Mouse (Mus musculus): ENCODE measurements around the gene Zmynd12.

Zmynd12 gene

GRCm38 (mm10) chr4:119422294-119422964 lies at the start of gene Zmynd12, which contains the start of gene Ppcs:
TSS of gene Zmynd12 (plus strand) at chr4:119422814.
TSS of gene Ppcs (minus strand) at chr4:119422420.
- H3K27me3 ChIP-seq (ENCODE audit: control insufficient read depth, insufficient read depth, low read length, poor library complexity, severe bottlenecking): no peaks in the 10 kb centered on the region
- H3K36me3 ChIP-seq (ENCODE audit: control insufficient read depth, insufficient read depth, low read length, poor library complexity, severe bottlenecking): peaks cover 1% of the 10 kb centered on the region; the same call in 1 of the 2 replicates
- peak; percentile 92 for DNase-seq (ENCODE audit: low read depth, low spot score)

- no peaks in the 10 kb centered on the region; the same call in 1 of the 2 replicates for H3K27me3 ChIP-seq (ENCODE audit: control insufficient read depth, insufficient read depth, low read length, poor library complexity, severe bottlenecking)
- no peaks in the 10 kb centered on the region for H3K36me3 ChIP-seq (ENCODE audit: control insufficient read depth, insufficient read depth, low read length, poor library complexity, severe bottlenecking)
- DNase-seq (ENCODE audit: low read depth, low spot score): no peak
Measured at GRCm38 (mm10) chr4:119381471-119382190, 41.0 kb upstream of the Zmynd12 start.

DNA sequence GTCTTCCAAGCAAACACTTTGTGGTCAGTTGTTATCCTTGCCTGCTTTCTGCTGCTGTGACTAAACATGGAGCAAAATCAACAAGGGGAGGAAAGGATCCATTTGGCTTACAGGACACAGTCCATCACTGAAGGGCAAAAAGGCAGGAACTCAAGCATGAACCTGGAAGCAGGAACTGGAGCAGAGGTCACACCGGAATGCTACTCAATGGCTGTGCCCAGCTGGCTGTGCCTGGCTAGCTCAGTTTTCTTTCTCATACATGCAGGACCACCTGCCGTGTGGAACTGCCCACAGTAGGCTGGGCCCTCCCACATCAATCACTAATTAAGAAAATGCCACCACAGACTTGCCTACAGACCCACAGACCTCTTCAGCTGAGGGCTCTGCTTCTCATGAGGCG lies 33.4 kb upstream of the Zmynd12 start:
- DNase-seq (ENCODE audit: low read depth, low spot score): no peak
- Histone ChIP-seq H3K36me3 (ENCODE audit: control insufficient read depth, insufficient read depth, low read length, poor library complexity, severe bottlenecking) (no peaks in the 10 kb centered on the region), H3K27me3 (ENCODE audit: control insufficient read depth, insufficient read depth, low read length, poor library complexity, severe bottlenecking) (no peaks in the 10 kb centered on the region; the same call in 1 of the 2 replicates)

GRCm38 (mm10) chr4:119390369-119390768 lies 32.2 kb upstream of the Zmynd12 start:
- DNase-seq (ENCODE audit: low read depth, low spot score): peak; percentile 33
- no peaks in the 10 kb centered on the region for H3K27me3 ChIP-seq (ENCODE audit: control insufficient read depth, insufficient read depth, low read length, poor library complexity, severe bottlenecking)
- H3K36me3 ChIP-seq (ENCODE audit: control insufficient read depth, insufficient read depth, low read length, poor library complexity, severe bottlenecking): no peaks in the 10 kb centered on the region

DNA sequence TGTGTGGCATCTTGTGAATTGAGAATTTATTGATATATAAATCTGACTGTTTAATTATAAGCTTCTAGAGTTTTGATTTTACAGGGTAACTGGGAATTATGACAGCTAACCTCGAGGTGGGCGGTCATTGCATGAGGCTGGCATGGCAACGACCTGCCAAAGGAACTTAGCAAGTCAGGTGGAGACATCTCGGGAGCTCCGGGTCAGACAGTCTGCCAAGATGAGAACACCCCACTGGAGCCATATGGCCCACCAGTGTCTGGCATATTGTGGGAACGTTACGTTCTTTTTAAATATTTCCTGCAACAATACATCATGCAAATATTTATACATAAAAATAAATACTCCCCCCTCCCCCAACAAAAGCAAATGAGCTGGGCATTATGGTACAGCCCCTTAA lies 23.9 kb upstream of the Zmynd12 start:
- DNase-seq (ENCODE audit: low read depth, low spot score): no peak
- no peaks in the 10 kb centered on the region for H3K27me3 ChIP-seq (ENCODE audit: control insufficient read depth, insufficient read depth, low read length, poor library complexity, severe bottlenecking)
- H3K36me3 ChIP-seq (ENCODE audit: control insufficient read depth, insufficient read depth, low read length, poor library complexity, severe bottlenecking): no peaks in the 10 kb centered on the region

GRCm38 (mm10) chr4:119400896-119401295 lies 21.7 kb upstream of the Zmynd12 start:
- H3K36me3 ChIP-seq (ENCODE audit: control insufficient read depth, insufficient read depth, low read length, poor library complexity, severe bottlenecking): no peaks in the 10 kb centered on the region
- DNase-seq (ENCODE audit: low read depth, low spot score): no peak
- H3K27me3 ChIP-seq (ENCODE audit: control insufficient read depth, insufficient read depth, low read length, poor library complexity, severe bottlenecking): no peaks in the 10 kb centered on the region

GRCm38 (mm10) chr4:119403431-119403830 lies 19.2 kb upstream of the Zmynd12 start:
- Histone ChIP-seq H3K27me3 (ENCODE audit: control insufficient read depth, insufficient read depth, low read length, poor library complexity, severe bottlenecking) (no peaks in the 10 kb centered on the region), H3K36me3 (ENCODE audit: control insufficient read depth, insufficient read depth, low read length, poor library complexity, severe bottlenecking) (no peaks in the 10 kb centered on the region)
- no peak for DNase-seq (ENCODE audit: low read depth, low spot score)

DNA sequence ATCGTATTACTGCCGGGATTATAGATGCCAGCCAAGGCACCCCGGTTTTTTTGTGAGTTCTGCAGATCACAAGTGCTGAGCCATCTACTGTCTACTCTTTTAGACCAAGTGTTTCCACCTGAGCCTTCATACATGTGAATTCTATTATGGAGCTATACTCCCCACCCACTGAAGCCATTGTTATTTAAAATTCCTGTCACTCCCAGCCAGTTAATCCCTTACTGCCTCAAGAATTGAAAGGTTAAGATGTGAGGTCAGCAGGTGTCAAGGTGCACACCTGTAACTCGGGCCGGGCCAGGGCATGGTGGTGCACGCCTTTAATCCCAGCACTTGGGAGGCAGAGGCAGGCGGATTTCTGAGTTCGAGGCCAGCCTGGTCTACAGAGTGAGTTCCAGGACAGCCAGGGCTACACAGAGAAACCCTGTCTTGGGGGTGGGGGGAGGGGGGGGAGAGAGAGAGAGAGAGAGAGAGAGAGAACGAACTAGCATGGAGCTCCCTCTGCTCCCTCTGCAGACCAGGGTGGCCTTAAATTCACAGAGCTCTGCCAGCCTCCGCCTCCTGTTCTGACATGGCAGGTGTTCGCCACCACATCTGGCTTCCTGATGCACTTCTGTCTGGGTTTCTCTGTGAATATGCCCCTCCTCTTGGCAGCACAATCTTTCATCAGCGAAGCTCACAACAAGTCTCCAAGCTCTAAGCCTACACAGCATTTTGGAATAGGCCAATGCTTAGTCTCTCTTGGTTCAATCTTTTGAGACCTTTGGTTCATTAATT lies 10.6 kb upstream of the Zmynd12 start:
- no peak for DNase-seq (ENCODE audit: low read depth, low spot score)
- H3K27me3 ChIP-seq (ENCODE audit: control insufficient read depth, insufficient read depth, low read length, poor library complexity, severe bottlenecking): no peaks in the 10 kb centered on the region
- no peaks in the 10 kb centered on the region for H3K36me3 ChIP-seq (ENCODE audit: control insufficient read depth, insufficient read depth, low read length, poor library complexity, severe bottlenecking)

GRCm38 (mm10) chr4:119412791-119413190 lies 9.8 kb upstream of the Zmynd12 start:
- no peak for DNase-seq (ENCODE audit: low read depth, low spot score)
- Histone ChIP-seq H3K27me3 (ENCODE audit: control insufficient read depth, insufficient read depth, low read length, poor library complexity, severe bottlenecking) (no peaks in the 10 kb centered on the region), H3K36me3 (ENCODE audit: control insufficient read depth, insufficient read depth, low read length, poor library complexity, severe bottlenecking) (no peaks in the 10 kb centered on the region)

- DNase-seq (ENCODE audit: low read depth, low spot score): peak; percentile 80
- no peaks in the 10 kb centered on the region for H3K27me3 ChIP-seq (ENCODE audit: control insufficient read depth, insufficient read depth, low read length, poor library complexity, severe bottlenecking)
- peaks cover 1% of the 10 kb centered on the region; the same call in 1 of the 2 replicates for H3K36me3 ChIP-seq (ENCODE audit: control insufficient read depth, insufficient read depth, low read length, poor library complexity, severe bottlenecking)
Measured at GRCm38 (mm10) chr4:119415072-119415753, 7.4 kb upstream of the Zmynd12 start, which contains the start of gene Ccdc30. TSS of gene Ccdc30 (minus strand) at chr4:119415521.

GRCm38 (mm10) chr4:119417270-119417669 lies 5.3 kb upstream of the Zmynd12 start:
- H3K36me3 ChIP-seq (ENCODE audit: control insufficient read depth, insufficient read depth, low read length, poor library complexity, severe bottlenecking): peaks cover 1% of the 10 kb centered on the region; the same call in 1 of the 2 replicates
- DNase-seq (ENCODE audit: low read depth, low spot score): no peak

GRCm38 (mm10) chr4:119417894-119418293 lies 4.7 kb upstream of the Zmynd12 start:
- Histone ChIP-seq H3K27me3 (ENCODE audit: control insufficient read depth, insufficient read depth, low read length, poor library complexity, severe bottlenecking) (no peaks in the 10 kb centered on the region), H3K36me3 (ENCODE audit: control insufficient read depth, insufficient read depth, low read length, poor library complexity, severe bottlenecking) (peaks cover 1% of the 10 kb centered on the region; the same call in 1 of the 2 replicates)
- no peak for DNase-seq (ENCODE audit: low read depth, low spot score)

More at GRCm38 (mm10) chr4:119417270-119417669, 5.3 kb upstream of the Zmynd12 start:
- no peaks in the 10 kb centered on the region for H3K27me3 ChIP-seq (ENCODE audit: control insufficient read depth, insufficient read depth, low read length, poor library complexity, severe bottlenecking)

GRCm38 (mm10) chr4:119421191-119421590 lies 1.4 kb upstream of the Zmynd12 start:
- no peak for DNase-seq (ENCODE audit: low read depth, low spot score)
- H3K27me3 ChIP-seq (ENCODE audit: control insufficient read depth, insufficient read depth, low read length, poor library complexity, severe bottlenecking): no peaks in the 10 kb centered on the region
- H3K36me3 ChIP-seq (ENCODE audit: control insufficient read depth, insufficient read depth, low read length, poor library complexity, severe bottlenecking): peaks cover 1% of the 10 kb centered on the region; the same call in 1 of the 2 replicates

DNA sequence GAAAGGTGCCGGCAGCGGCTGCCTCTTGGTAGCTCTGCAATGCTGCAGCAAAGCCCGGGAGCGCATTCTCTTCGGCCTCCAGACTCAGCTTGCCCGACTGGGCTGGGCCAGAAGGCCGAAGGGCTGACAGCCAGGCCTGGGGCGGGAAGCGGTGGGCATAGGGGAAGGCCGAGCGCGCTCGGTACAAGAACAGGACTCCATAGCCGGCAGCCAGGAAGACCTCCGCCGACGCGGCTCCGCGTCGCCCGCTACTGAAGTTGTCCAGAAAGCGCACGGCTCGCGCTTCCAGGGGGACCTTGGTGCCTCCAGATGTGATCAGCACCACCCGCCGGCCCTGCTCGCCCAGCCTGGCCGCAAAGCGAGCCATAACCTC lies 707 bp upstream of the Zmynd12 start:
- DNase-seq (ENCODE audit: low read depth, low spot score): no peak
- H3K27me3 ChIP-seq (ENCODE audit: control insufficient read depth, insufficient read depth, low read length, poor library complexity, severe bottlenecking): no peaks in the 10 kb centered on the region
- peaks cover 1% of the 10 kb centered on the region; the same call in 1 of the 2 replicates for H3K36me3 ChIP-seq (ENCODE audit: control insufficient read depth, insufficient read depth, low read length, poor library complexity, severe bottlenecking)
